Mouse (Mus musculus): ENCODE measurements around the gene Acss3. TPM values are rescaled to one million over a fixed set of nuclear protein-coding genes. Genes with fewer than 3 reads are reported as not detected.

Acss3 gene
- 0.40 TPM in 2 replicates for polyA plus RNA-seq (2015; fragmentation: Nextera tagmentation; extraction: Ambion mirVana)

DNA sequence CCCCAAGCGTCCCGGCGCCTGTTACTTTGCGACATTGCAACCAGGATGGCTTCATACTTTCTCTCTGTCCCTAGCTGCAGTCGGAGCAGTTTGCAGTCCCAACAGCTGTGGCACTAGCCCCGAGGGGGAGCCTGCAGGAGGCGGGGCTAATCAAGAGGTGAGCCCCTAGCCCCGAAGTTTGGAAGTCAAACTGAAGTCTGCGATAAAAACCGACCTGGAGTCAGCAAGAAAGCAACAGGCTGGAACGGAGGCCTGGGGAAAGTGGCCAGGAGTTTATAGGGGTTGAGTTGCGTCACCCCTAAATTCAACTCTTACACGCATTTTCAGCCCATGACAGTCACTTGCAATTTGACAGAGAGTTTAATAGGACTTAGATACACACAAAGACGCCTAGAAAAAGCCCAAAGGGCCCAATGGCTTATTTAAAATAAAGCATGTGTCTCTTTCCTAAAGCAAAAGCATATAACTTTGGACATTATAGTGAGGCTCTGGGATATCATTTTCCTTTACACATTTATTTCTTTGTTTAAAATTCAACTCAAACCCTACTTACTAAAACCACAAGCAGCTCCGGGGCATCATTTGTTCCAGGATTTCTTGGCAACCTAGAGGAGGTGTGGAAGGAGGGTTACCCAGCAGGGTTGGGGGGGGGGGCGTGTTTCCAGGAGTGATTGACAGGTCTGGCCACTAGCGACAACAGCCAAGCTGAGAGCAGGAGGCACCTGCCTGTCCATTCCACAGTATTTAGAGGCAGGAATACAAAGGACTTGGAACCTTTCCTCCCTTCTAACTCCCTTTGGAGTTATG, at the start of gene Acss3:
Gene Acss3, minus strand, starts transcription at position 140 of the 807 bp plus-strand sequence.
- H3K27ac ChIP-seq (replicated peaks), result no peak within 1 kb of the TSS
- no peaks in the 10 kb centered on the region for H3K4me1 ChIP-seq (replicated peaks)
- H3K36me3 ChIP-seq (replicated peaks), result no peaks in the 10 kb centered on the region
- peak; percentile 79 for ATAC-seq (ENCODE audit: insufficient read depth)
- no peaks in the 10 kb centered on the region for H3K27me3 ChIP-seq
- 3% methylated on average over 17 of the region's 17 CpGs for WGBS (ENCODE audit: insufficient replicate concordance)
- H3K4me2 ChIP-seq, result peak within 1 kb of the TSS; percentile 56
- peak within 1 kb of the TSS; percentile 46 for H3K4me3 ChIP-seq (replicated peaks)
- no peaks in the 10 kb centered on the region for H3K9me3 ChIP-seq (replicated peaks)
- no peak within 1 kb of the TSS for H3K9ac ChIP-seq

GRCm38 (mm10) chr10:107172003-107172689, 48.7 kb upstream of the Acss3 start:
- ATAC-seq (ENCODE audit: insufficient read depth), result no peak
- WGBS (ENCODE audit: insufficient replicate concordance), result 43% methylated on average over 3 of the region's 3 CpGs

GRCm38 (mm10) chr10:107166486-107166885, 43.0 kb upstream of the Acss3 start:
- Histone ChIP-seq H3K27me3 (no peaks in the 10 kb centered on the region), H3K4me3 (replicated peaks) (no peak overlapping the region), H3K36me3 (replicated peaks) (no peaks in the 10 kb centered on the region), H3K27ac (replicated peaks) (no peak overlapping the region), H3K9ac (no peak overlapping the region), H3K9me3 (replicated peaks) (no peaks in the 10 kb centered on the region), H3K4me1 (replicated peaks) (no peaks in the 10 kb centered on the region), H3K4me2 (no peak overlapping the region)
- no peak for ATAC-seq (ENCODE audit: insufficient read depth)
- WGBS (ENCODE audit: insufficient replicate concordance), result 69% methylated on average over 3 of the region's 3 CpGs

More at GRCm38 (mm10) chr10:107172003-107172689, 48.7 kb upstream of the Acss3 start:
- H3K27me3 ChIP-seq, result no peaks in the 10 kb centered on the region
- no peak overlapping the region for H3K27ac ChIP-seq (replicated peaks)
- H3K9ac ChIP-seq, result no peak overlapping the region
- no peaks in the 10 kb centered on the region for H3K9me3 ChIP-seq (replicated peaks)
- H3K4me1 ChIP-seq (replicated peaks), result no peaks in the 10 kb centered on the region
- H3K4me3 ChIP-seq (replicated peaks), result no peak overlapping the region
- no peak overlapping the region for H3K4me2 ChIP-seq
- H3K36me3 ChIP-seq (replicated peaks), result no peaks in the 10 kb centered on the region

GRCm38 (mm10) chr10:107148759-107149158, 25.3 kb upstream of the Acss3 start:
- WGBS (ENCODE audit: insufficient replicate concordance), result 68% methylated on average over 1 of the region's 1 CpGs
- no peaks in the 10 kb centered on the region for H3K4me1 ChIP-seq (replicated peaks)
- no peak overlapping the region for H3K4me3 ChIP-seq (replicated peaks)
- H3K9me3 ChIP-seq (replicated peaks), result no peaks in the 10 kb centered on the region
- no peaks in the 10 kb centered on the region for H3K27me3 ChIP-seq
- H3K27ac ChIP-seq (replicated peaks), result no peak overlapping the region
- H3K4me2 ChIP-seq, result no peak overlapping the region
- ATAC-seq (ENCODE audit: insufficient read depth), result no peak
- H3K9ac ChIP-seq, result no peak overlapping the region
- no peaks in the 10 kb centered on the region for H3K36me3 ChIP-seq (replicated peaks)

- no peak for ATAC-seq (ENCODE audit: insufficient read depth)
- H3K4me2 ChIP-seq, result no peak overlapping the region
Measured at GRCm38 (mm10) chr10:107144016-107144415, 20.5 kb upstream of the Acss3 start.

DNA sequence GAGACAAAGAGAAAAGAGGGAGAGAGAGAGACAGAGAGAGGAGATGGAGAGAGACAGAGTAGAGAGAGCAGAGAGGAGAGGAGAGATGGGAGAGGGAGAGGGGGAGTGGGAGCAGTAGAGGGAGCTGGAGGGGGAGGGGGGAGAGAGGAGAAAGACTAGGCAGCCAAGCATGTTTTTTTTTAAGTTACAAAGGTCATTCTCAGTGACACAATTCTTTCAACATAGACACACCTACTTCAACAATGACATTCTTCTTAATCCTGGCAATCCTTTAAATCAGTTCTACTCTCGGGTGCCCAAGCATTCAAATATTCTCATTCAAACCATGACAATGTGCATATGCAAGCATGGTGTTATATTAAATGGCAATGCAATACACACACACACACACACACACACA, 19.4 kb upstream of the Acss3 start:
- Histone ChIP-seq H3K36me3 (replicated peaks) (no peaks in the 10 kb centered on the region), H3K27ac (replicated peaks) (no peak overlapping the region), H3K27me3 (no peaks in the 10 kb centered on the region), H3K9me3 (replicated peaks) (no peaks in the 10 kb centered on the region), H3K9ac (no peak overlapping the region), H3K4me3 (replicated peaks) (no peak overlapping the region), H3K4me1 (replicated peaks) (no peaks in the 10 kb centered on the region), H3K4me2 (no peak overlapping the region)
- 59% methylated on average over 1 of the region's 1 CpGs for WGBS (ENCODE audit: insufficient replicate concordance)
- no peak for ATAC-seq (ENCODE audit: insufficient read depth)

More at GRCm38 (mm10) chr10:107144016-107144415, 20.5 kb upstream of the Acss3 start:
- no peak overlapping the region for H3K27ac ChIP-seq (replicated peaks)
- WGBS (ENCODE audit: insufficient replicate concordance), result 44% methylated on average over 1 of the region's 1 CpGs
- H3K4me1 ChIP-seq (replicated peaks), result no peaks in the 10 kb centered on the region
- no peak overlapping the region for H3K4me3 ChIP-seq (replicated peaks)
- H3K36me3 ChIP-seq (replicated peaks), result no peaks in the 10 kb centered on the region
- no peak overlapping the region for H3K9ac ChIP-seq
- H3K27me3 ChIP-seq, result no peaks in the 10 kb centered on the region
- no peaks in the 10 kb centered on the region for H3K9me3 ChIP-seq (replicated peaks)

GRCm38 (mm10) chr10:107122744-107123528, 532 bp downstream of the Acss3 start:
- peak overlapping the region; percentile 56 for H3K4me2 ChIP-seq
- H3K4me3 ChIP-seq (replicated peaks), result peak overlapping the region; percentile 46
- H3K4me1 ChIP-seq (replicated peaks), result no peaks in the 10 kb centered on the region
- no peaks in the 10 kb centered on the region for H3K27me3 ChIP-seq
- no peaks in the 10 kb centered on the region for H3K9me3 ChIP-seq (replicated peaks)
- no peak overlapping the region for H3K9ac ChIP-seq
- no peak overlapping the region for H3K27ac ChIP-seq (replicated peaks)
- 0 out of 2 replicates have a peak, but pooled peaks have one; percentile 12 for ATAC-seq (ENCODE audit: insufficient read depth)
- 10% methylated on average over 9 of the region's 9 CpGs for WGBS (ENCODE audit: insufficient replicate concordance)
- no peaks in the 10 kb centered on the region for H3K36me3 ChIP-seq (replicated peaks)

DNA sequence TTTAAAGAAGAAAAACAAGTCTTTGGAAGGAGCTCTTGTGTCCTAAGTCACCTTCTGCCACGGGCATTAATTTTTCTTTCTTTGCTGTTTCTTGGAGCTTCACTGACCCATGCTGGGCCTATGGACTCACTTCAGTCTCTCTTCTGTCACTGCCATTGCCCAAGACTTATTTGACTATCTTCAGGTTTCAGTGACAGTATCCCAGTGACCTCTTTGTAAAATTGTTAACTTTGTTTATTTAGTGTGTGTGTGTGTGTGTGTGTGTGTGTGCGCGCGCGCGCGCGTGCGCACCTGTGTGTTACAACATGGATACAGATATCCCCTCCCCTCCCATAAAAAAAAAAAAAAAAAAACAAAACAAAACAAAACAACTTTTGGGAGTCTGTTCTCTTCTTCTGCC, 2.2 kb downstream of the Acss3 start:
- Histone ChIP-seq H3K27ac (replicated peaks) (no peak overlapping the region), H3K4me2 (no peak overlapping the region), H3K9ac (no peak overlapping the region), H3K36me3 (replicated peaks) (no peaks in the 10 kb centered on the region), H3K9me3 (replicated peaks) (no peaks in the 10 kb centered on the region), H3K27me3 (no peaks in the 10 kb centered on the region), H3K4me3 (replicated peaks) (no peak overlapping the region), H3K4me1 (replicated peaks) (no peaks in the 10 kb centered on the region)
- 94% methylated on average over 9 of the region's 9 CpGs for WGBS (ENCODE audit: insufficient replicate concordance)
- ATAC-seq (ENCODE audit: insufficient read depth), result no peak

- ATAC-seq (ENCODE audit: insufficient read depth), result no peak
- H3K9ac ChIP-seq, result no peak overlapping the region
- no peaks in the 10 kb centered on the region for H3K4me1 ChIP-seq (replicated peaks)
- WGBS (ENCODE audit: insufficient replicate concordance), result 73% methylated on average over 2 of the region's 2 CpGs
- H3K4me2 ChIP-seq, result no peak overlapping the region
- H3K36me3 ChIP-seq (replicated peaks), result no peaks in the 10 kb centered on the region
- no peak overlapping the region for H3K27ac ChIP-seq (replicated peaks)
- no peaks in the 10 kb centered on the region for H3K27me3 ChIP-seq
- H3K9me3 ChIP-seq (replicated peaks), result no peaks in the 10 kb centered on the region
- H3K4me3 ChIP-seq (replicated peaks), result no peak overlapping the region
Measured at GRCm38 (mm10) chr10:107119135-107119534, 4.3 kb downstream of the Acss3 start.

DNA sequence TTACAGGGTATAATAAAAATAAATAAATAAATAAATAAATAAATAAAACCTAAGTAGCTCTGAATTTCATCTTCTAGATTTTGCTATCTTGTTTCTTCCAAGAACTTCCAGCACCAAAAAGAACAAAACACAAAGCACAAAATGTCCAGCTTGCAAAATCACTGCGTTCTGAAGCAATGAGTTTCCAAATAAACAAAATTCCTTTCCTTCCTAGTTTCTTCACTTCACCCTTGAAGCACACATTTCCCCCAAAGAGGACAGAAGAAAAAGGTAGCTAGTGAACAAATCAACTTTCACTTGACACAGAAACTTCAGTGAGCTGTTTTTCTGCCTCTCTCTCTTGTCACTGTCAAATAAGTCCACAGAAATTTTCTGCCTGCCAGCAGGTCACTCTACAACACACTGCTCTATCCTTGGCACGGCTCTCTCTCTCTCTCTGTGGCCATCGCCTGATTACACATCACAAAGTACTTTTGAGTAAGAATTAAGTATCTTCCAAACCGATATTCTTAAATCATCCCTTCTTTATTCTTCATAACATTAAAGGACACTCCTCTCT, 6.7 kb downstream of the Acss3 start:
- WGBS (ENCODE audit: insufficient replicate concordance), result 61% methylated on average over 4 of the region's 4 CpGs
- Histone ChIP-seq H3K36me3 (replicated peaks) (no peaks in the 10 kb centered on the region), H3K4me3 (replicated peaks) (no peak overlapping the region), H3K9ac (no peak overlapping the region), H3K27ac (replicated peaks) (no peak overlapping the region), H3K27me3 (no peaks in the 10 kb centered on the region), H3K9me3 (replicated peaks) (no peaks in the 10 kb centered on the region), H3K4me1 (replicated peaks) (no peaks in the 10 kb centered on the region), H3K4me2 (no peak overlapping the region)
- no peak for ATAC-seq (ENCODE audit: insufficient read depth)
